Mouse (Mus musculus): ENCODE measurements around the gene Clec4a1. TPM values are rescaled to one million over a fixed set of nuclear protein-coding genes. Genes with fewer than 3 reads are reported as not detected.

The Clec4a1 gene
- 3.1 TPM in 2 replicates for polyA plus RNA-seq (2014; fragmentation: Nextera tagmentation; extraction: Ambion mirVana)

- TF ChIP-seq CTCF (IDR thresholded peaks at IDR 0.05; ENCODE audit: low read depth) = no peak
- Histone ChIP-seq H3K9me3 (ENCODE audit: low read depth, low read length) (no peaks in the 10 kb centered on the region), H3K36me3 (ENCODE audit: insufficient read depth) (no peaks in the 10 kb centered on the region), H3K4me3 (ENCODE audit: low read depth, low read length) (no peak within 1 kb of the TSS), H3K27me3 (ENCODE audit: insufficient read depth, low read length) (no peaks in the 10 kb centered on the region), H3K4me1 (ENCODE audit: insufficient read depth) (no peaks in the 10 kb centered on the region), H3K9ac (no peak within 1 kb of the TSS), H3K4me2 (no peak within 1 kb of the TSS), H3K27ac (ENCODE audit: low read depth) (no peak within 1 kb of the TSS)
- no peak for ATAC-seq (ENCODE audit: insufficient read depth)
- 45% methylated on average over 4 of the region's 4 CpGs for WGBS
- DNase-seq = peak; percentile 12
Measured at GRCm38 (mm10) chr6:122921451-122921850, at the start of gene Clec4a1. TSS of gene Clec4a1 (plus strand) at chr6:122921848.

- Histone ChIP-seq H3K4me2 (no peak overlapping the region), H3K27me3 (ENCODE audit: insufficient read depth, low read length) (no peaks in the 10 kb centered on the region), H3K4me3 (ENCODE audit: low read depth, low read length) (no peak overlapping the region), H3K36me3 (ENCODE audit: insufficient read depth) (peaks cover 16% of the 10 kb centered on the region), H3K4me1 (ENCODE audit: insufficient read depth) (no peaks in the 10 kb centered on the region), H3K9me3 (ENCODE audit: low read depth, low read length) (no peaks in the 10 kb centered on the region), H3K27ac (ENCODE audit: low read depth) (no peak overlapping the region), H3K9ac (no peak overlapping the region)
- 95% methylated on average over 5 of the region's 5 CpGs for WGBS
- TF ChIP-seq CTCF (IDR thresholded peaks at IDR 0.05; ENCODE audit: low read depth) = no peak
- no peak for ATAC-seq (ENCODE audit: insufficient read depth)
- no peak for DNase-seq
Measured at GRCm38 (mm10) chr6:122872800-122873199, 48.8 kb upstream of the Clec4a1 start.

- DNase-seq = peak; percentile 99
- peaks cover 16% of the 10 kb centered on the region for H3K36me3 ChIP-seq (ENCODE audit: insufficient read depth)
- 7% methylated on average over 43 of the region's 43 CpGs for WGBS
Measured at GRCm38 (mm10) chr6:122873871-122874719, 47.6 kb upstream of the Clec4a1 start, which contains the start of gene Necap1. TSS of gene Necap1 (plus strand) at chr6:122874474.

GRCm38 (mm10) chr6:122874720-122875389, 46.8 kb upstream of the Clec4a1 start:
- DNase-seq (no peak), ATAC-seq (ENCODE audit: insufficient read depth) (peak; percentile 77)
- H3K9me3 ChIP-seq (ENCODE audit: low read depth, low read length) = no peaks in the 10 kb centered on the region
- no peak for TF ChIP-seq CTCF (IDR thresholded peaks at IDR 0.05; ENCODE audit: low read depth)
- peaks cover 23% of the 10 kb centered on the region for H3K36me3 ChIP-seq (ENCODE audit: insufficient read depth)
- peak overlapping the region; percentile 70 for H3K27ac ChIP-seq (ENCODE audit: low read depth)
- H3K27me3 ChIP-seq (ENCODE audit: insufficient read depth, low read length) = no peaks in the 10 kb centered on the region
- H3K4me2 ChIP-seq = peak overlapping the region; percentile 73
- H3K9ac ChIP-seq = peak overlapping the region; percentile 86
- H3K4me3 ChIP-seq (ENCODE audit: low read depth, low read length) = peak overlapping the region; percentile 87
- no peaks in the 10 kb centered on the region for H3K4me1 ChIP-seq (ENCODE audit: insufficient read depth)
- under 1% methylated on average over 31 of the region's 31 CpGs for WGBS

More at GRCm38 (mm10) chr6:122873871-122874719, 47.6 kb upstream of the Clec4a1 start, which contains the start of gene Necap1:
- H3K9ac ChIP-seq = peak within 1 kb of the TSS; percentile 86
- H3K4me3 ChIP-seq (ENCODE audit: low read depth, low read length) = peak within 1 kb of the TSS; percentile 87
- H3K4me1 ChIP-seq (ENCODE audit: insufficient read depth) = no peaks in the 10 kb centered on the region
- H3K27ac ChIP-seq (ENCODE audit: low read depth) = peak within 1 kb of the TSS; percentile 70
- H3K27me3 ChIP-seq (ENCODE audit: insufficient read depth, low read length) = no peaks in the 10 kb centered on the region
- peak within 1 kb of the TSS; percentile 73 for H3K4me2 ChIP-seq
- peak; percentile 84 for TF ChIP-seq CTCF (IDR thresholded peaks at IDR 0.05; ENCODE audit: low read depth)
- peak; percentile 99 for ATAC-seq (ENCODE audit: insufficient read depth)
- H3K9me3 ChIP-seq (ENCODE audit: low read depth, low read length) = no peaks in the 10 kb centered on the region

GRCm38 (mm10) chr6:122879141-122879735, 42.4 kb upstream of the Clec4a1 start:
- Histone ChIP-seq H3K4me1 (ENCODE audit: insufficient read depth) (no peaks in the 10 kb centered on the region), H3K9ac (no peak overlapping the region), H3K4me3 (ENCODE audit: low read depth, low read length) (no peak overlapping the region), H3K36me3 (ENCODE audit: insufficient read depth) (peaks cover 66% of the 10 kb centered on the region), H3K27ac (ENCODE audit: low read depth) (no peak overlapping the region), H3K27me3 (ENCODE audit: insufficient read depth, low read length) (no peaks in the 10 kb centered on the region), H3K4me2 (no peak overlapping the region), H3K9me3 (ENCODE audit: low read depth, low read length) (no peaks in the 10 kb centered on the region)
- no peak for ATAC-seq (ENCODE audit: insufficient read depth)
- DNase-seq = no peak
- WGBS = 80% methylated on average over 7 of the region's 7 CpGs
- TF ChIP-seq CTCF (IDR thresholded peaks at IDR 0.05; ENCODE audit: low read depth) = no peak

GRCm38 (mm10) chr6:122879781-122880505, 41.7 kb upstream of the Clec4a1 start:
- no peak overlapping the region for H3K27ac ChIP-seq (ENCODE audit: low read depth)
- no peak overlapping the region for H3K4me3 ChIP-seq (ENCODE audit: low read depth, low read length)
- no peaks in the 10 kb centered on the region for H3K9me3 ChIP-seq (ENCODE audit: low read depth, low read length)
- TF ChIP-seq CTCF (IDR thresholded peaks at IDR 0.05; ENCODE audit: low read depth) = no peak
- no peak overlapping the region for H3K4me2 ChIP-seq
- ATAC-seq (ENCODE audit: insufficient read depth) (no peak), DNase-seq (no peak)
- no peaks in the 10 kb centered on the region for H3K27me3 ChIP-seq (ENCODE audit: insufficient read depth, low read length)
- no peak overlapping the region for H3K9ac ChIP-seq
- H3K36me3 ChIP-seq (ENCODE audit: insufficient read depth) = peaks cover 73% of the 10 kb centered on the region
- H3K4me1 ChIP-seq (ENCODE audit: insufficient read depth) = no peaks in the 10 kb centered on the region
- 72% methylated on average over 7 of the region's 7 CpGs for WGBS
